In genomic region chr17:29330671-29331410, GRCm38 (mm10) we compare ENCODE assay signal across 9 mouse cellular contexts. TPM values are rescaled to one million over a fixed set of nuclear protein-coding genes. Genes with fewer than 3 reads are reported as not detected.
DNase-seq lines count a peak whose midpoint lies in the region; ATAC-seq and TF ChIP-seq lines count a peak whose summit lies in the region.
"Had no signal": no experiment of that assay in that cellular context is flagged by ENCODE, and none has a peak within 500 bp of the region (broad histone marks: within the 10 kb centered on the region; RNA-seq: fewer than 3 reads in every experiment).

No protein-coding gene starts in this region.

- H3K27me3 ChIP-seq in thymus, adult 2 months (ENCODE audit: control insufficient read depth, insufficient read depth, low read length), result no peaks in the 10 kb centered on the region
- peaks cover 21% of the 10 kb centered on the region for H3K27me3 ChIP-seq in hindbrain, embryonic 12.5 days
- H3K27me3 ChIP-seq in myocyte (ENCODE audit: control insufficient read depth, insufficient read depth, insufficient read length), result no peaks in the 10 kb centered on the region

- no peak overlapping the region for H3K4me2 ChIP-seq in hindbrain, embryonic 12.5 days (replicated peaks)
- peak overlapping the region; percentile 63 for H3K4me2 ChIP-seq in myocyte (ENCODE audit: low read depth)
- H3K4me2 ChIP-seq: liver, embryonic 13.5 days had no signal

- TF ChIP-seq CTCF in thymus, adult 2 months (IDR thresholded peaks at IDR 0.05; ENCODE audit: borderline replicate concordance, control insufficient read depth, extremely low read depth, insufficient read depth, low read length, poor library complexity), result no peak

- H3K9me3 ChIP-seq in hindbrain, embryonic 12.5 days (replicated peaks), result no peaks in the 10 kb centered on the region
- H3K9me3 ChIP-seq: liver, embryonic 13.5 days had no signal

- peak; percentile 33; the same call in 1 of the 2 replicates for ATAC-seq in hindbrain, embryonic 12.5 days (ENCODE audit: low FRiP score)

- H3K36me3 ChIP-seq in thymus, adult 2 months (ENCODE audit: control insufficient read depth, insufficient read depth, low read length), result peaks cover 15% of the 10 kb centered on the region
- peaks cover 54% of the 10 kb centered on the region for H3K36me3 ChIP-seq in hindbrain, embryonic 12.5 days
- H3K36me3 ChIP-seq in myocyte (ENCODE audit: control insufficient read depth, insufficient read depth), result peaks cover 13% of the 10 kb centered on the region

- H3K4me1 ChIP-seq in thymus, adult 2 months (replicated peaks; ENCODE audit: control insufficient read depth, insufficient read depth, low read length), result peaks cover 16% of the 10 kb centered on the region
- peaks cover 30% of the 10 kb centered on the region for H3K4me1 ChIP-seq in hindbrain, embryonic 12.5 days

- no peak overlapping the region for H3K9ac ChIP-seq in hindbrain, embryonic 12.5 days
- H3K9ac ChIP-seq: liver, embryonic 13.5 days had no signal

- no peak for TF ChIP-seq POLR2A in thymus, adult 2 months (IDR thresholded peaks at IDR 0.05; ENCODE audit: control insufficient read depth, extremely low read depth, insufficient read depth, low read length, poor library complexity)
- no peak for TF ChIP-seq POLR2A in myocyte (IDR thresholded peaks at IDR 0.05; ENCODE audit: insufficient read length, low read depth)

- H3K4me3 ChIP-seq in thymus, adult 2 months (ENCODE audit: control insufficient read depth, insufficient read depth, low read length), result no peak overlapping the region
- no peak overlapping the region for H3K4me3 ChIP-seq in hindbrain, embryonic 12.5 days
- H3K4me3 ChIP-seq in myocyte, result no peak overlapping the region
- H3K4me3 ChIP-seq: liver, embryonic 13.5 days had no signal

- H3K27ac ChIP-seq in thymus, adult 2 months (ENCODE audit: control insufficient read depth, insufficient read depth, low read length), result no peak overlapping the region
- H3K27ac ChIP-seq in hindbrain, embryonic 12.5 days, result peak overlapping the region; percentile 60
- H3K27ac ChIP-seq: liver, embryonic 13.5 days had no signal

- no peaks in the 10 kb centered on the region for H3K79me2 ChIP-seq in myocyte (ENCODE audit: control insufficient read depth, insufficient read depth)

- DNase-seq in adrenal gland, adult 8-10 months, result peak; percentile 42
- no peak for DNase-seq in adrenal gland, postnatal 10 days
- peak; percentile 8 for DNase-seq in thymus, postnatal 4 days
- no peak for DNase-seq in thymus, adult 2 months
- DNase-seq in embryo, embryonic 10 days (ENCODE audit: low spot score), result no peak
- DNase-seq in lung, postnatal 10 days, result no peak
- DNase-seq: liver, embryonic 13.5 days had no signal

- no peak overlapping the region for H3ac ChIP-seq in myocyte (ENCODE audit: control insufficient read depth, insufficient read length)

- WGBS in thymus, adult 2 months, result 89% methylated on average over 5 of the region's 5 CpGs
- WGBS in hindbrain, embryonic 12.5 days, result 29% methylated on average over 5 of the region's 5 CpGs

TF ChIP-seq in myocyte, 11 proteins besides CTCF, POLR2A, EP300 and RAD21:
- no peak for TF ChIP-seq SRF (IDR thresholded peaks at IDR 0.05; ENCODE audit: control insufficient read depth, insufficient read length, low read depth)
- TF ChIP-seq MAX (IDR thresholded peaks at IDR 0.05; ENCODE audit: low read depth), result no peak
- TF ChIP-seq MYOG (IDR thresholded peaks at IDR 0.05; ENCODE audit: control insufficient read depth in 1 of 3, insufficient read depth in 1 of 3, insufficient read length in 2 of 3, low read depth in 2 of 3), result peak; percentile 81 to 85 (median 82)
- no peak for TF ChIP-seq REST (IDR thresholded peaks at IDR 0.05; ENCODE audit: insufficient read depth, insufficient read length)
- TF ChIP-seq TCF3 (IDR thresholded peaks at IDR 0.05; ENCODE audit: insufficient read length, low read depth), result peak; percentile 76
- no peak for TF ChIP-seq USF1 (IDR thresholded peaks at IDR 0.05; ENCODE audit: low read depth)
- no peak for TF ChIP-seq CEBPB (IDR thresholded peaks at IDR 0.05; ENCODE audit: insufficient read depth, poor library complexity, severe bottlenecking)
- TF ChIP-seq TCF12 (IDR thresholded peaks at IDR 0.05; ENCODE audit: insufficient read depth, poor library complexity, severe bottlenecking), result peak; percentile 85
- TF ChIP-seq MYOD1 (IDR thresholded peaks at IDR 0.05; ENCODE audit: control insufficient read depth in 1 of 3, insufficient read length in 2 of 3, low read depth in 2 of 3), result peak; percentile 78 to 84 (median 79)

RNA-seq across cellular contexts. Expression of gene Pi16, which starts 13.4 kb away (rescaled TPM):
- total RNA-seq in adrenal gland, adult 8-10 months (2022), result 10 to 100 TPM in 3 of 4 experiments, 1 to 10 TPM in 1; 9.0 to 16.7 (median 14.0) TPM
- total RNA-seq in adrenal gland, postnatal 10 days (2021), result 10 to 100 TPM; 24.5 to 26.1 TPM
- 22.7 and 24.5 TPM in 2 replicates for polyA plus RNA-seq in thymus, adult 2 months (2012; rRNA removed)
- 0.97 and 1.2 TPM in 2 replicates for polyA plus RNA-seq in hindbrain, embryonic 12.5 days (2016; fragmentation: Nextera tagmentation; extraction: Ambion mirVana)
- 7.1 TPM for polyA plus RNA-seq in myocyte (2012; fragmentation: generic; extraction: Trizol)

RNA-seq across cellular contexts. Expression of gene Mtch1, which starts 16.9 kb away (rescaled TPM):
- total RNA-seq in adrenal gland, adult 8-10 months (2022), result 100 to 1,000 TPM; 236 to 274 (median 253) TPM
- 100 to 1,000 TPM; 330 to 395 TPM for total RNA-seq in adrenal gland, postnatal 10 days (2021)
- 332 and 354 TPM in 2 replicates for polyA plus RNA-seq in thymus, adult 2 months (2012; rRNA removed)
- polyA plus RNA-seq in hindbrain, embryonic 12.5 days (2016; fragmentation: Nextera tagmentation; extraction: Ambion mirVana), result 438 and 466 TPM in 2 replicates
- polyA plus RNA-seq in myocyte (2012; fragmentation: generic; extraction: Trizol), result 741 TPM

RNA-seq across cellular contexts. Expression of gene Fgd2, which starts 29.9 kb away (rescaled TPM):
- total RNA-seq in adrenal gland, adult 8-10 months (2022), result 10 to 100 TPM in 1 of 4 experiments, 1 to 10 TPM in 3; 2.1 to 11.1 (median 6.9) TPM
- total RNA-seq in adrenal gland, postnatal 10 days (2021), result 1 to 10 TPM; 4.6 to 7.4 TPM
- polyA plus RNA-seq in thymus, adult 2 months (2012; rRNA removed), result 40.0 and 56.0 TPM in 2 replicates
- polyA plus RNA-seq in hindbrain, embryonic 12.5 days (2016; fragmentation: Nextera tagmentation; extraction: Ambion mirVana), result 4.3 and 7.0 TPM in 2 replicates
- polyA plus RNA-seq in myocyte (2012; fragmentation: generic; extraction: Trizol), result 0.54 TPM

Comparison
In these comparisons a context has a peak if more than half of its experiments do, and no peak if none do; other contexts are left out.
1. DNase-seq: peak in adrenal gland, adult 8-10 months (single experiment) and thymus, postnatal 4 days (single experiment); none in adrenal gland, postnatal 10 days (single experiment), thymus, adult 2 months (single experiment), embryo, embryonic 10 days (single experiment) and lung, postnatal 10 days (single experiment).